11 mouse cellular contexts compared by ENCODE assay signal in genomic region chr17:36944121-36944775, GRCm38 (mm10). TPM values are rescaled to one million over a fixed set of nuclear protein-coding genes. Genes with fewer than 3 reads are reported as not detected.
A peak's percentile ranks its signal among the peaks of the same experiment; 100 is the strongest.
DNase-seq lines count a peak whose midpoint lies in the region; ATAC-seq and TF ChIP-seq lines count a peak whose summit lies in the region.
"Had no signal": no experiment of that assay in that cellular context is flagged by ENCODE, and none has a peak within 500 bp of the region (broad histone marks: within the 10 kb centered on the region; RNA-seq: fewer than 3 reads in every experiment).

No protein-coding gene starts in this region.

- peaks cover 84% of the 10 kb centered on the region for H3K27me3 ChIP-seq in heart, embryonic 10.5 days (ENCODE audit: insufficient read depth, poor library complexity, severe bottlenecking)
- no peaks in the 10 kb centered on the region for H3K27me3 ChIP-seq in myocyte (ENCODE audit: control insufficient read depth, insufficient read depth, insufficient read length)

- H3K79me2 ChIP-seq in myocyte (ENCODE audit: control insufficient read depth, insufficient read depth), result no peaks in the 10 kb centered on the region

- H3K9me3 ChIP-seq in heart, embryonic 10.5 days, result no peaks in the 10 kb centered on the region
- H3K9me3 ChIP-seq: midbrain, embryonic 15.5 days had no signal

- no peak overlapping the region for H3K4me2 ChIP-seq in myocyte (ENCODE audit: low read depth)

- DNase-seq in heart, adult 11 months, result peak; percentile 92
- DNase-seq in heart, embryonic 10.5 days (ENCODE audit: low spot score), result no peak
- peak; percentile 71 for DNase-seq in CD4-positive helper T cell, adult 2 months (ENCODE audit: low read depth, low spot score)
- peak; percentile 63 for DNase-seq in cerebellum, adult 9-11 months
- DNase-seq in adrenal gland, postnatal 10 days, result no peak
- DNase-seq in heart, postnatal 10 days, result no peak

- intact Hi-C loops in heart, postnatal 10 days (cut with DNase I), result no loop called here

- H3K4me1 ChIP-seq in heart, embryonic 10.5 days, result peaks cover 24% of the 10 kb centered on the region

- H3ac ChIP-seq in myocyte (ENCODE audit: control insufficient read depth, insufficient read length), result no peak overlapping the region

- no peak for TF ChIP-seq POLR2A in myocyte (IDR thresholded peaks at IDR 0.05; ENCODE audit: insufficient read length, low read depth)

- H3K4me3 ChIP-seq in heart, embryonic 10.5 days, result no peak overlapping the region
- no peak overlapping the region for H3K4me3 ChIP-seq in myocyte

- 22% methylated on average over 9 of the region's 9 CpGs for WGBS in heart, embryonic 10.5 days

- no peak overlapping the region for H3K27ac ChIP-seq in heart, embryonic 10.5 days
- H3K27ac ChIP-seq: midbrain, embryonic 15.5 days had no signal

- ATAC-seq in monocyte, adult 5-6 weeks (replicated peaks; ENCODE audit: insufficient number of reproducible peaks, low FRiP score, low TSS enrichment, poor library complexity, severe bottlenecking), result no peak
- ATAC-seq: midbrain, embryonic 15.5 days had no signal

- peaks cover 10% of the 10 kb centered on the region for H3K36me3 ChIP-seq in heart, embryonic 10.5 days
- no peaks in the 10 kb centered on the region for H3K36me3 ChIP-seq in myocyte (ENCODE audit: control insufficient read depth, insufficient read depth)

TF ChIP-seq in myocyte, 11 proteins besides CTCF, POLR2A, EP300 and RAD21:
- TF ChIP-seq REST (IDR thresholded peaks at IDR 0.05; ENCODE audit: insufficient read depth, insufficient read length) (no peak), MYOG (IDR thresholded peaks at IDR 0.05; ENCODE audit: control insufficient read depth in 1 of 3, insufficient read depth in 1 of 3, insufficient read length in 2 of 3, low read depth in 2 of 3) (peak in 2 of 3 experiments; percentile 54 to 55), MYOD1 (IDR thresholded peaks at IDR 0.05; ENCODE audit: control insufficient read depth in 1 of 3, insufficient read length in 2 of 3, low read depth in 2 of 3) (peak in 2 of 3 experiments; percentile 44 to 46)

RNA-seq across cellular contexts. Expression of gene Rnf39, which starts 1.5 kb away (rescaled TPM):
- polyA plus RNA-seq in heart, embryonic 10.5 days (2016; fragmentation: Nextera tagmentation; extraction: Ambion mirVana), result not detected in 2 replicates
- polyA plus RNA-seq in myocyte (2012; fragmentation: generic; extraction: Trizol), result 0.07 TPM
- 2.6 TPM in 1 of 3 replicates, not detected in the others for total RNA-seq in monocyte, adult 5-6 weeks (2017)
- under 1 TPM in 1 of 2 experiments, not detected in 1; 0.33 TPM for total RNA-seq in adrenal gland, postnatal 10 days (2021)
- under 1 TPM; 0.22 to 0.43 TPM for total RNA-seq in heart, postnatal 10 days (2021)

RNA-seq across cellular contexts. Expression of gene Ppp1r11, which starts 7.3 kb away (rescaled TPM):
- polyA plus RNA-seq in heart, embryonic 10.5 days (2016; fragmentation: Nextera tagmentation; extraction: Ambion mirVana), result 98.8 and 121 TPM in 2 replicates
- 153 TPM for polyA plus RNA-seq in myocyte (2012; fragmentation: generic; extraction: Trizol)
- 41.5 to 96.1 TPM (median 79.2 TPM) in 3 replicates for total RNA-seq in monocyte, adult 5-6 weeks (2017)
- 10 to 100 TPM; 58.5 to 62.7 TPM for total RNA-seq in adrenal gland, postnatal 10 days (2021)
- total RNA-seq in heart, postnatal 10 days (2021), result 10 to 100 TPM; 58.9 to 73.2 TPM

RNA-seq across cellular contexts. Expression of gene Znrd1, which starts 14.1 kb away (rescaled TPM):
- polyA plus RNA-seq in heart, embryonic 10.5 days (2016; fragmentation: Nextera tagmentation; extraction: Ambion mirVana), result 45.2 and 55.4 TPM in 2 replicates
- 58.6 TPM for polyA plus RNA-seq in myocyte (2012; fragmentation: generic; extraction: Trizol)
- 28.2 to 45.0 TPM (median 30.5 TPM) in 3 replicates for total RNA-seq in monocyte, adult 5-6 weeks (2017)
- 10 to 100 TPM; 34.5 to 40.5 TPM for total RNA-seq in adrenal gland, postnatal 10 days (2021)
- total RNA-seq in heart, postnatal 10 days (2021), result 10 to 100 TPM; 23.7 to 28.9 TPM

RNA-seq across cellular contexts. Expression of gene Znrd1as, which starts 14.1 kb away (rescaled TPM):
- polyA plus RNA-seq in heart, embryonic 10.5 days (2016; fragmentation: Nextera tagmentation; extraction: Ambion mirVana), result 7.7 and 10.3 TPM in 2 replicates
- polyA plus RNA-seq in myocyte (2012; fragmentation: generic; extraction: Trizol), result 6.1 TPM
- total RNA-seq in monocyte, adult 5-6 weeks (2017), result 1.1 to 4.4 TPM (median 3.4 TPM) in 3 replicates
- total RNA-seq in adrenal gland, postnatal 10 days (2021), result 10 to 100 TPM; 10.1 to 11.1 TPM
- 1 to 10 TPM; 7.7 to 8.4 TPM for total RNA-seq in heart, postnatal 10 days (2021)

RNA-seq across cellular contexts. Expression of gene 2410137M14Rik, which starts 36.8 kb away (rescaled TPM):
- polyA plus RNA-seq in heart, embryonic 10.5 days (2016; fragmentation: Nextera tagmentation; extraction: Ambion mirVana), result 0.19 and 0.32 TPM in 2 replicates
- polyA plus RNA-seq in myocyte (2012; fragmentation: generic; extraction: Trizol), result not detected
- total RNA-seq in monocyte, adult 5-6 weeks (2017), result not detected in 3 replicates
- total RNA-seq in adrenal gland, postnatal 10 days (2021), result not detected
- total RNA-seq in heart, postnatal 10 days (2021), result not detected
- total RNA-seq: layer of hippocampus, adult 18-20 months had no signal
- polyA plus RNA-seq: gonadal fat pad, adult 2 months had no signal

Comparison
In these comparisons a context has a peak if more than half of its experiments do, and no peak if none do; other contexts are left out.
1. DNase-seq: peak in heart, adult 11 months (single experiment), CD4-positive helper T cell, adult 2 months (single experiment) and cerebellum, adult 9-11 months (single experiment); none in heart, embryonic 10.5 days (single experiment), adrenal gland, postnatal 10 days (single experiment) and heart, postnatal 10 days (0 of 2).